Mouse (Mus musculus) neutrophil, adult 83 days (primary cell): Measurements from ENCODE around the gene Yy1. TPM values are rescaled to one million over a fixed set of nuclear protein-coding genes. Genes with fewer than 3 reads are reported as not detected.

Experiments used
- total RNA-seq, 2 experiments: library from RNA; stranded (reverse); gene quantifications; one replicate each; pipeline ENCODE4 v1.2.4; 2023

Gene Yy1
- total RNA-seq = 10 to 100 TPM; 58.4 to 60.3 TPM

DNA sequence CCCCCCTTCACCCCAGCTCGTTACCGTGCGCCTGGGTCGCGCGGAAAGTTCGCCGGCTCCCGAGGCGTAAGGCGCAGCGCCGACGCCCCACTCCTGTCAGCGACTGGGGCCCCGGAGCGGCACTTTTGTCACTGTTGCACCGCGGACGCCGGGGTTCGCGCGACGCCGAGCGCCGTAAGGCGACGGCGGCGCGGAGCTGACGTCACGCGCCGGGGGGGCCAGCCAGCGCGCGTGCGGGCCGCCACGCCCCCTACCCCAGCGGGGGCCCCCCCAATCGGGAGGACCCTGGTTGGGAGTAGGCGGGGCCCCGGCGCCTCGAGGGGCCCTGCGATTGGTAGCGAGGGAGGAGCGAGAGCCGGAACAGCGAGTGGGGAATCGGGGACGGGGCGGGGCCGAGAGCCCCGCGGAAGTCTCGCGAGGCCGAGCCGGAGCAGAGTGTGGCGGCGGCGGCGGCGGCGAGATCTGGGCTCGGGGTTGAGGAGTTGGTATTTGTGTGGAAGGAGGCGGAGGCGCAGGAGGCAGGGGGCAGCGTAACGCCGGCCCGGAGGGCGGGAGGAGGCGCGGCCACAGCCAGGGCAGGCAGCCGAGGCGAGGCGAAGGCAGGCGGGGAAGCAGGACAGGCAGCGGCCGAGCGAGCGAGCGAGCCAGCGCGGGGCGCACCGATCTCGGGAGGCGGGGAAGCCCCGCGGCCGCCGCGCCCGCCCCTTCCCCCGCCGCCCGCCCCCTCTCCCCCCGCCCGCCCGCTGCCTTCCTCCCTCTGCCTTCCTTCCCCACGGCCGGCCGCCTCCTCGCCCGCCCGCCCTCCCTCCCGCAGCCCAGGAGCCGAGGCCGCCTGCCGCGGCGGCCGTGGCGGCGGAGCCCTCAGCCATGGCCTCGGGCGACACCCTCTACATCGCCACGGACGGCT is at the start of gene Yy1:
Gene Yy1 (plus strand): TSS at position 428 of the 907 bp plus-strand sequence.

DNA sequence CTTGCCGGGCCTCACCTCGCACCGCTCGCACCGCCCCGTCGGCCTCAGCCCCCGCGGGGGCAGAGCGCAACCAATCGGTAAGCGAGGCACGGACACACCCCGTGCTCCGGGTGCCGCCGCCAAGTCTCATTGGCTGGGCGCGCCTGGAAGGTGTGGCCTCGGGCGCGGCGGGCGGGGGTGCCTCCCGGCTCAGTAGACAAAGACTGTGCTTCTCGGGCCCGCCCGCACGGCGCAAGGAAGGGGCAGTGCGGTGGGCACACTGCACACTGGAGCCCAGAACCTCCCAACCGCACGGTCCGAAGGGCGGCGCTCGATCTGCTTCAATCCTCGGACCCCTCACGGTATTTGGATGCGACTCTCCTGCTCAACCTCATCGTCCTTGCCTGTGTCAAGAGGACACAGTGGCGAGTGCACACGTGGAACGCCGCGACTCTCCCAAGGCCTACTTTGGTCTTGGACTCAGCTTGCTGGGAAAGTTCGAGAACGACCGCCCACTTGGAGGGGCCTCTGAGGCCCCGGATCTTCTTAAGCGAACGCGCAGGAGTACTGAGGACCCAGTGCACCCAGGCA is 43.2 kb downstream of the Yy1 start, which contains the start of the genes Slc25a29 and Slc25a47:
Gene Slc25a29 (minus strand): TSS at position 44 of the 570 bp plus-strand sequence.
Gene Slc25a47 (plus strand): TSS at position 207 of the 570 bp plus-strand sequence.

Other genes starting within 250 kb of the Yy1 start
- 10 to 100 TPM; 45.3 to 48.7 TPM for gene Evl, start 238.3 kb upstream of the Yy1 start, total RNA-seq
- not detected for gene Degs2, start 90.7 kb upstream of the Yy1 start, total RNA-seq
- 1 to 10 TPM; 2.7 to 3.9 TPM for gene Slc25a29, start 42.9 kb downstream of the Yy1 start, total RNA-seq
- gene Slc25a47, start 43.1 kb downstream of the Yy1 start, total RNA-seq = 1 to 10 TPM in 1 of 2 experiments, under 1 TPM in 1; 0.85 to 3.6 TPM
- 1 to 10 TPM; 2.7 to 7.2 TPM for gene Wdr25, start 100.7 kb downstream of the Yy1 start, total RNA-seq
- gene Wars, start 101.2 kb downstream of the Yy1 start, total RNA-seq = 10 to 100 TPM; 22.6 to 25.6 TPM